19 mouse cellular contexts compared by ENCODE assay signal in genomic region chr1:165086131-165086530, GRCm38 (mm10).
DNase-seq lines count a peak whose midpoint lies in the region; ATAC-seq and TF ChIP-seq lines count a peak whose summit lies in the region.
"Had no signal": no experiment of that assay in that cellular context is flagged by ENCODE, and none has a peak within 500 bp of the region (broad histone marks: within the 10 kb centered on the region; RNA-seq: fewer than 3 reads in every experiment).

No protein-coding gene starts in this region.

- H3K4me2 ChIP-seq in hindbrain, embryonic 12.5 days (replicated peaks), result no peak overlapping the region
- H3K4me2 ChIP-seq in hindbrain, embryonic 13.5 days, result no peak overlapping the region
- no peak overlapping the region for H3K4me2 ChIP-seq in hindbrain, embryonic 14.5 days (replicated peaks)
- no peak overlapping the region for H3K4me2 ChIP-seq in neural tube, embryonic 14.5 days (ENCODE audit: low read depth, low read length)
- no peak overlapping the region for H3K4me2 ChIP-seq in intestine, postnatal 0 days (replicated peaks; ENCODE audit: low read depth)
- H3K4me2 ChIP-seq: heart, embryonic 15.5 days; hindbrain, embryonic 15.5 days had no signal

- TF ChIP-seq POLR2A in thymus, adult 2 months (IDR thresholded peaks at IDR 0.05; ENCODE audit: control insufficient read depth, extremely low read depth, insufficient read depth, low read length, poor library complexity), result no peak

- H3K4me1 ChIP-seq in hindbrain, embryonic 12.5 days, result 0 out of 2 replicates have a peak, but pooled peaks cover 15% of the 10 kb centered on the region
- H3K4me1 ChIP-seq in hindbrain, embryonic 10.5 days (replicated peaks), result no peaks in the 10 kb centered on the region
- H3K4me1 ChIP-seq in hindbrain, embryonic 13.5 days (replicated peaks), result peaks cover 19% of the 10 kb centered on the region
- H3K4me1 ChIP-seq in hindbrain, embryonic 14.5 days (replicated peaks; ENCODE audit: control insufficient read depth, insufficient read depth, low read length), result peaks cover under 1% of the 10 kb centered on the region
- no peaks in the 10 kb centered on the region; the same call in 1 of the 2 replicates for H3K4me1 ChIP-seq in neural tube, embryonic 14.5 days (ENCODE audit: control insufficient read depth, insufficient read depth, low read length)
- H3K4me1 ChIP-seq in thymus, adult 2 months (replicated peaks; ENCODE audit: control insufficient read depth, insufficient read depth, low read length), result no peaks in the 10 kb centered on the region
- no peaks in the 10 kb centered on the region for H3K4me1 ChIP-seq in intestine, postnatal 0 days (replicated peaks; ENCODE audit: control insufficient read depth, insufficient read depth, low read length)
- H3K4me1 ChIP-seq: embryonic facial prominence, embryonic 10.5 days; forebrain, embryonic 10.5 days had no signal

- peak overlapping the region; percentile 24; the same call in 1 of the 2 replicates for H3K27ac ChIP-seq in hindbrain, embryonic 12.5 days
- no peak overlapping the region for H3K27ac ChIP-seq in hindbrain, embryonic 10.5 days
- peak overlapping the region; percentile 71; the same call in 1 of the 2 replicates for H3K27ac ChIP-seq in hindbrain, embryonic 13.5 days
- peak overlapping the region; percentile 6; the same call in 1 of the 2 replicates for H3K27ac ChIP-seq in hindbrain, embryonic 14.5 days
- H3K27ac ChIP-seq in neural tube, embryonic 14.5 days (ENCODE audit: low read depth, low read length), result no peak overlapping the region
- H3K27ac ChIP-seq in thymus, adult 2 months (ENCODE audit: control insufficient read depth, insufficient read depth, low read length), result no peak overlapping the region
- no peak overlapping the region for H3K27ac ChIP-seq in intestine, postnatal 0 days (ENCODE audit: low read depth, low read length)
- H3K27ac ChIP-seq: embryonic facial prominence, embryonic 10.5 days; forebrain, embryonic 10.5 days; gastrocnemius, adult 2 months; heart, embryonic 15.5 days; hindbrain, embryonic 15.5 days had no signal

- H3K36me3 ChIP-seq in hindbrain, embryonic 12.5 days, result no peaks in the 10 kb centered on the region
- H3K36me3 ChIP-seq in hindbrain, embryonic 10.5 days, result no peaks in the 10 kb centered on the region
- H3K36me3 ChIP-seq in hindbrain, embryonic 13.5 days, result no peaks in the 10 kb centered on the region
- no peaks in the 10 kb centered on the region for H3K36me3 ChIP-seq in hindbrain, embryonic 14.5 days (replicated peaks; ENCODE audit: control insufficient read depth, insufficient read depth)
- no peaks in the 10 kb centered on the region for H3K36me3 ChIP-seq in neural tube, embryonic 14.5 days (ENCODE audit: control insufficient read depth, insufficient read depth, low read length)
- H3K36me3 ChIP-seq in thymus, adult 2 months (ENCODE audit: control insufficient read depth, insufficient read depth, low read length), result no peaks in the 10 kb centered on the region
- no peaks in the 10 kb centered on the region for H3K36me3 ChIP-seq in intestine, postnatal 0 days (ENCODE audit: control insufficient read depth, insufficient read depth)
- H3K36me3 ChIP-seq: embryonic facial prominence, embryonic 10.5 days; forebrain, embryonic 10.5 days; heart, embryonic 15.5 days; hindbrain, embryonic 15.5 days had no signal

- H3K4me3 ChIP-seq in hindbrain, embryonic 12.5 days, result no peak overlapping the region
- H3K4me3 ChIP-seq in hindbrain, embryonic 10.5 days, result no peak overlapping the region
- no peak overlapping the region for H3K4me3 ChIP-seq in hindbrain, embryonic 13.5 days
- H3K4me3 ChIP-seq in hindbrain, embryonic 14.5 days (replicated peaks; ENCODE audit: low read length), result no peak overlapping the region
- H3K4me3 ChIP-seq in neural tube, embryonic 14.5 days (ENCODE audit: low read depth, low read length), result no peak overlapping the region
- H3K4me3 ChIP-seq in thymus, adult 2 months (ENCODE audit: control insufficient read depth, insufficient read depth, low read length), result no peak overlapping the region
- H3K4me3 ChIP-seq in intestine, postnatal 0 days (ENCODE audit: low read depth, low read length), result no peak overlapping the region
- H3K4me3 ChIP-seq: embryonic facial prominence, embryonic 10.5 days; forebrain, embryonic 10.5 days; gastrocnemius, adult 2 months; heart, embryonic 15.5 days; hindbrain, embryonic 15.5 days had no signal

- WGBS in hindbrain, embryonic 12.5 days, result 59% methylated on average over 3 of the region's 3 CpGs
- 68% methylated on average over 3 of the region's 3 CpGs for WGBS in hindbrain, embryonic 10.5 days
- WGBS in hindbrain, embryonic 13.5 days, result 52% methylated on average over 3 of the region's 3 CpGs
- 49% methylated on average over 3 of the region's 3 CpGs for WGBS in hindbrain, embryonic 14.5 days
- WGBS in neural tube, embryonic 14.5 days, result 27% methylated on average over 3 of the region's 3 CpGs
- 93% methylated on average over 3 of the region's 3 CpGs for WGBS in thymus, adult 2 months
- WGBS in intestine, postnatal 0 days, result 81% methylated on average over 3 of the region's 3 CpGs

- peak; percentile 63; the same call in 1 of the 2 replicates for ATAC-seq in hindbrain, embryonic 12.5 days (ENCODE audit: low FRiP score)
- peak; percentile 36; the same call in 1 of the 2 replicates for ATAC-seq in hindbrain, embryonic 13.5 days (ENCODE audit: low FRiP score)
- ATAC-seq in hindbrain, embryonic 14.5 days (ENCODE audit: low FRiP score), result no peak
- peak; percentile 30; the same call in 1 of the 2 replicates for ATAC-seq in neural tube, embryonic 14.5 days (ENCODE audit: low read depth)
- ATAC-seq in intestine, postnatal 0 days, result no peak
- ATAC-seq: forebrain, embryonic 14.5 days had no signal

- no peak overlapping the region for H3K9ac ChIP-seq in hindbrain, embryonic 12.5 days
- H3K9ac ChIP-seq in hindbrain, embryonic 13.5 days, result no peak overlapping the region
- no peak overlapping the region for H3K9ac ChIP-seq in hindbrain, embryonic 14.5 days
- no peak overlapping the region for H3K9ac ChIP-seq in neural tube, embryonic 14.5 days (replicated peaks; ENCODE audit: low read depth, low read length)
- H3K9ac ChIP-seq in intestine, postnatal 0 days (ENCODE audit: low read depth, low read length), result no peak overlapping the region
- H3K9ac ChIP-seq: heart, embryonic 15.5 days; hindbrain, embryonic 15.5 days had no signal

- H3K27me3 ChIP-seq in hindbrain, embryonic 12.5 days, result no peaks in the 10 kb centered on the region
- H3K27me3 ChIP-seq in hindbrain, embryonic 10.5 days (ENCODE audit: insufficient read depth, poor library complexity, severe bottlenecking), result no peaks in the 10 kb centered on the region
- H3K27me3 ChIP-seq in hindbrain, embryonic 13.5 days, result no peaks in the 10 kb centered on the region
- no peaks in the 10 kb centered on the region for H3K27me3 ChIP-seq in hindbrain, embryonic 14.5 days (ENCODE audit: control insufficient read depth, insufficient read depth, low read length)
- H3K27me3 ChIP-seq in neural tube, embryonic 14.5 days (ENCODE audit: control insufficient read depth, insufficient read depth, low read length), result no peaks in the 10 kb centered on the region
- no peaks in the 10 kb centered on the region for H3K27me3 ChIP-seq in thymus, adult 2 months (ENCODE audit: control insufficient read depth, insufficient read depth, low read length)
- H3K27me3 ChIP-seq in intestine, postnatal 0 days (replicated peaks; ENCODE audit: control insufficient read depth, insufficient read depth, low read length), result no peaks in the 10 kb centered on the region
- H3K27me3 ChIP-seq: heart, embryonic 15.5 days; hindbrain, embryonic 15.5 days had no signal

- no peak for DNase-seq in hindbrain, embryonic 10.5 days (ENCODE audit: low spot score)
- no peak for DNase-seq in hindbrain, embryonic 14.5 days (ENCODE audit: low spot score)
- DNase-seq in thymus, adult 2 months, result no peak
- DNase-seq: adrenal gland, adult 8-10 months; adrenal gland, postnatal 36 days; cerebellum, adult 2 months; cerebellum, postnatal 10 days; gastrocnemius, adult 2 months; gastrocnemius, postnatal 25 days; heart, postnatal 14 days had no signal

- TF ChIP-seq CTCF in thymus, adult 2 months (IDR thresholded peaks at IDR 0.05; ENCODE audit: borderline replicate concordance, control insufficient read depth, extremely low read depth, insufficient read depth, low read length, poor library complexity), result no peak
- no peak for TF ChIP-seq CTCF in intestine, postnatal 0 days (IDR thresholded peaks at IDR 0.05; ENCODE audit: low read depth)

- no peaks in the 10 kb centered on the region for H3K9me3 ChIP-seq in hindbrain, embryonic 12.5 days (replicated peaks)
- H3K9me3 ChIP-seq in hindbrain, embryonic 10.5 days, result 0 out of 2 replicates have a peak, but pooled peaks cover 3% of the 10 kb centered on the region
- no peaks in the 10 kb centered on the region for H3K9me3 ChIP-seq in hindbrain, embryonic 13.5 days
- no peaks in the 10 kb centered on the region for H3K9me3 ChIP-seq in hindbrain, embryonic 14.5 days (ENCODE audit: control insufficient read depth, low read length)
- H3K9me3 ChIP-seq in neural tube, embryonic 14.5 days (ENCODE audit: control insufficient read depth, low read length), result no peaks in the 10 kb centered on the region
- H3K9me3 ChIP-seq in intestine, postnatal 0 days (ENCODE audit: control insufficient read depth), result no peaks in the 10 kb centered on the region
- H3K9me3 ChIP-seq: embryonic facial prominence, embryonic 10.5 days; forebrain, embryonic 10.5 days; heart, embryonic 15.5 days; hindbrain, embryonic 15.5 days had no signal

Comparison
In these comparisons a context has a peak if more than half of its experiments do, and no peak if none do; other contexts are left out.
1. ATAC-seq: peak in hindbrain, embryonic 12.5 days (single experiment), hindbrain, embryonic 13.5 days (single experiment) and neural tube, embryonic 14.5 days (single experiment); none in hindbrain, embryonic 14.5 days (single experiment) and intestine, postnatal 0 days (single experiment).
2. H3K27ac ChIP-seq: peak in hindbrain, embryonic 12.5 days (single experiment), hindbrain, embryonic 13.5 days (single experiment) and hindbrain, embryonic 14.5 days (single experiment); none in hindbrain, embryonic 10.5 days (single experiment), neural tube, embryonic 14.5 days (single experiment), thymus, adult 2 months (single experiment) and intestine, postnatal 0 days (single experiment).